Mouse (Mus musculus) myocyte (in vitro differentiated cells): Measurements from ENCODE around the gene Stk11.

Experiments
- CEBPB ChIP-seq: IDR thresholded peaks from 2 replicates; pipeline ENCODE4 v1.6.1; 2011; ENCODE audit warnings: mild to moderate bottlenecking, moderate library complexity; ENCODE audit not compliant: poor library complexity, insufficient read depth, severe bottlenecking
- E2F4 ChIP-seq: IDR thresholded peaks from one replicate; pipeline ENCODE4 v1.6.1; 2011; ENCODE audit warnings: mild to moderate bottlenecking, control low read depth, moderate library complexity; ENCODE audit not compliant: insufficient read depth
- MAX ChIP-seq: IDR thresholded peaks from one replicate; pipeline ENCODE4 v1.6.1; 2011; ENCODE audit warnings: low read depth, mild to moderate bottlenecking, control low read depth
- MYOD1 ChIP-seq, 3 experiments: IDR thresholded peaks; one replicate each; pipeline ENCODE4 v1.6.1; 2011; ENCODE audit warnings: control low read depth in 2 of 3, low read depth in 2 of 3, mild to moderate bottlenecking in 2 of 3, moderate library complexity in 1 of 3; ENCODE audit not compliant: insufficient read length in 2 of 3, control insufficient read depth in 1 of 3
- MYOG ChIP-seq, 3 experiments: IDR thresholded peaks; one replicate each; pipeline ENCODE4 v1.6.1; 2011; ENCODE audit warnings: control low read depth in 2 of 3, low read depth in 2 of 3, mild to moderate bottlenecking in 2 of 3; ENCODE audit not compliant: insufficient read length in 2 of 3, control insufficient read depth in 1 of 3, insufficient read depth in 1 of 3
- POLR2A ChIP-seq: IDR thresholded peaks from one replicate; pipeline ENCODE4 v1.6.1; 2011; ENCODE audit warnings: low read depth, mild to moderate bottlenecking, control low read depth, moderate library complexity; ENCODE audit not compliant: insufficient read length
- REST ChIP-seq: IDR thresholded peaks from one replicate; pipeline ENCODE4 v1.6.1; 2011; ENCODE audit warnings: mild to moderate bottlenecking, control low read depth, moderate library complexity; ENCODE audit not compliant: insufficient read depth, insufficient read length
- USF1 ChIP-seq: IDR thresholded peaks from one replicate; pipeline ENCODE4 v1.6.1; 2011; ENCODE audit warnings: low read depth, mild to moderate bottlenecking, control low read depth, moderate library complexity

- TF ChIP-seq MYOD1 (IDR thresholded peaks at IDR 0.05; ENCODE audit: control insufficient read depth in 1 of 3, insufficient read length in 2 of 3, low read depth in 2 of 3): no peak
- TF ChIP-seq USF1: no peak
- no peak for TF ChIP-seq REST
- no peak for TF ChIP-seq POLR2A
- TF ChIP-seq E2F4: no peak
- TF ChIP-seq MAX: no peak
- TF ChIP-seq CEBPB: no peak
- TF ChIP-seq MYOG (IDR thresholded peaks at IDR 0.05; ENCODE audit: control insufficient read depth in 1 of 3, insufficient read depth in 1 of 3, insufficient read length in 2 of 3, low read depth in 2 of 3): no peak
Observed at GRCm38 (mm10) chr10:80133226-80133849, 17.7 kb downstream of the Stk11 start.
